Mouse (Mus musculus) limb, embryonic 15.5 days (tissue): ENCODE measurements around the gene Trpm5. TPM values are rescaled to one million over a fixed set of nuclear protein-coding genes. Genes with fewer than 3 reads are reported as not detected.

Source experiments
- ATAC-seq: fragments of 200-750 bp; cut with Nextera tagmentation; 2 replicates; pipeline ENCODE4 v1.8.0; 2017; ENCODE audit warnings: low read depth, moderate TSS enrichment; ENCODE audit not compliant: insufficient number of reproducible peaks, low FRiP score, low TSS enrichment
- H3K27ac ChIP-seq: fragments of 300-500 bp; sonication (generic); 2 replicates; pipeline ENCODE4 v1.5.1; 2015; ENCODE audit warnings: moderate library complexity, mild to moderate bottlenecking, inconsistent platforms
- H3K27me3 ChIP-seq: fragments of 300-500 bp; sonication (generic); 2 replicates; pipeline ENCODE4 v1.6.1; 2015; ENCODE audit warnings: inconsistent platforms
- H3K36me3 ChIP-seq: fragments of 300-500 bp; sonication (generic); 2 replicates; pipeline ENCODE4 v1.6.1; 2015; ENCODE audit warnings: inconsistent platforms
- H3K4me1 ChIP-seq: fragments of 300-500 bp; sonication (generic); 2 replicates; pipeline ENCODE4 v1.6.1; 2015; ENCODE audit warnings: inconsistent platforms
- H3K4me2 ChIP-seq: fragments of 300-500 bp; sonication (generic); 2 replicates; pipeline ENCODE4 v1.6.1; 2015; ENCODE audit warnings: mild to moderate bottlenecking, inconsistent platforms
- H3K4me3 ChIP-seq: fragments of 300-500 bp; sonication (generic); 2 replicates; pipeline ENCODE4 v1.5.1; 2015; ENCODE audit warnings: mild to moderate bottlenecking, inconsistent platforms
- H3K9ac ChIP-seq: fragments of 300-500 bp; sonication (generic); 2 replicates; pipeline ENCODE4 v1.6.1; 2015; ENCODE audit warnings: inconsistent platforms
- H3K9me3 ChIP-seq: fragments of 300-500 bp; sonication (generic); 2 replicates; pipeline ENCODE4 v1.6.1; 2016; ENCODE audit warnings: inconsistent platforms
- WGBS: fragments of 180-500 bp; shearing (Covaris S2); methylation state at CpG from one replicate; pipeline ENCODE4 v1.1.7; 2015; 5-methylcytosine and 5-hydroxymethylcytosine counted together
- polyA plus RNA-seq: library from polyadenylated mRNA; unstranded; fragments of >200 nt; fragmentation: Nextera tagmentation; extraction: Ambion mirVana; gene quantifications from 2 replicates; pipeline ENCODE4 v1.2.1, GENCODE M21; 2015

Gene Trpm5
- polyA plus RNA-seq, 1 experiment from 2014 or later, result 22.1 TPM

DNA sequence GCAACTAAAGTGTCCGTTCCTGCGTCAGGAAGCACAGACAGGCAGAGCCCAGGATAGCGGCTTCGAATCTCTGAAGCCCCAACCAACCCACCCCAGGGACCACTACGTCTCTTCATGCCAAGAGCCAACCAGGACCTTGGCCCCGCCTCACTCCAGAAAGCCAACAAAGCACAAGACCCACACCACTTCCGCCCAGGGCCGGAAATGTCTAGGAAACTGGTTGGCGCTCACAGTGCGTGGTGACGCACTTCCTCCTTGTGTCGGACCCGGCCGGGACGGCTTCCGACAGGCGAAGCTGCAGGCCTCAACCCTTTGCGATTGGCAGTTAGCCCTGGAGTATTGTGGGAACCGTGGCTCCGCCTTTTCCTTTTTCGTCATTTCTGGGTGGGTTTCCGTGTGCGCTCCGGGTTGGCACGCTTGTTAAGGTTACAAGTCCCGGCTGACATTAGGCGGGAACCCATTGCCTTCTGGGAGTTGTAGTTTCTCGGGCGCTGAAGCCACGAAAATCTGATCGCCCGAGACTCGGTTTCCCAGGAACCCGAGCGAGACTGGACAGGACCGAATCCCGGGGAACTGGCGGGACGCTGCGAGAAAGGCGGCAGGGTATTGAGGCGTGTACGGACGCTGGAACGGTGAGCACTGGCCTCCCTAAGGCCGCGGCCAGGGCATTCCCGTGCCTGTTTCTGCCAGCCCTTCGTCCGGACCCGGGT is 25.4 kb downstream of the Trpm5 start, which contains the start of gene Tssc4:
TSS of gene Tssc4 (plus strand) at position 368 of the 710 bp plus-strand sequence.
- Histone ChIP-seq H3K9me3 (no peaks in the 10 kb centered on the region), H3K27me3 (no peaks in the 10 kb centered on the region), H3K4me1 (peaks cover 34% of the 10 kb centered on the region), H3K36me3 (peaks cover 67% of the 10 kb centered on the region), H3K4me3 (peak within 1 kb of the TSS; percentile 71), H3K9ac (peak within 1 kb of the TSS; percentile 85), H3K4me2 (peak within 1 kb of the TSS; percentile 82), H3K27ac (peak within 1 kb of the TSS; percentile 96)
- peak; percentile 95 for ATAC-seq
- under 1% methylated on average over 51 of the region's 51 CpGs for WGBS

DNA sequence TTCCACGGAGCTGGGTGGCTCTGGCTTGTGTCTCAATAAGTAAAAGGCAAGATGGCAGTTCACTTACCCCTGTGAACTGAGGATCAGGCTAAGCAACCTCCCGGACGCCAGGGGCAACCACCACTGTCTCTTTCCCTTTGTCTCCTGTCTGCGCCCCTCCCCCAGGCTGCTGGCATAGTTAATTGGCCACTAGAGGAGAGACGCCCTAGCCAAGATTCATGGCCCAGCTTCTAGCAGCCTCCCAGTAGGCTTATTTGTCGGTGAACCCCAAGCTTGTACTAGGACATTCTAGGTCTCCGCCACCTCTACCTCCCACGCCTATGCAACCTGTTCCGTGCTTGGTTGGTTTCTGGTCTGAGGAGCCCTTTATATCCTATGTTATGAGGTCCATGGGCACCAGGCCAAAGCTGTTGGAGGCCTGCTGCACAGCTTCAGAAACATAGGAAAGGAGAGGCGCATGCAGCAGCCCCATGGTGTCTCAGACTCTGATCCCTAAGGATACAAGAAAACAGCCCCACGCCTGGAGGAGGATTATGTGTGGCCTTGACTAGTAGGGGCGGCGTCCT is 26.0 kb downstream of the Trpm5 start:
- 43% methylated on average over 13 of the region's 13 CpGs for WGBS
- Histone ChIP-seq H3K36me3 (peaks cover 67% of the 10 kb centered on the region), H3K4me1 (peaks cover 38% of the 10 kb centered on the region), H3K4me2 (peak overlapping the region; percentile 52), H3K9ac (peak overlapping the region; percentile 39; the same call in 1 of the 2 replicates), H3K9me3 (no peaks in the 10 kb centered on the region), H3K27me3 (no peaks in the 10 kb centered on the region), H3K27ac (peak overlapping the region; percentile 96), H3K4me3 (peak overlapping the region; percentile 71)
- peak; percentile 0; the same call in 1 of the 2 replicates for ATAC-seq

DNA sequence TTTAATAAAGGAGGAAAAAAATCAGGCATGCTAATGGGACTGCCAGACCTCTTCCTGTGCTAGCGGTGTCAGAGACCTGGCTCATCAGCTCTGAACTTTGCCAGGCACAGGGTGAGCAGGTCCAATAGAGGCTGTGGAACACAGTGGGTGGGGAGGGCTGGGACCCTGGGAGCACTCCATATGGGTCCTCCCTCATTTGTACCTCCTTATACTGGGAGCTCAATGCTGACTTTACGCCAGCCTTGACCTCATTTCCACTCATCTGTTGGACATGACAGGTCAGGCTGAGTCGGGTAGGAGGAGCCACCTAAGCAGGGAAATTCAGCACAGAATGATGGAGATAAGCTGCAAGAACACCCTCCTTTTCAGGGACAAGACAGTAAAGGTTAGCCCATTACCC is 26.5 kb downstream of the Trpm5 start:
- Histone ChIP-seq H3K9me3 (no peaks in the 10 kb centered on the region), H3K4me1 (peaks cover 38% of the 10 kb centered on the region), H3K36me3 (peaks cover 71% of the 10 kb centered on the region), H3K9ac (no peak overlapping the region), H3K4me2 (no peak overlapping the region; the same call in 1 of the 2 replicates), H3K27me3 (no peaks in the 10 kb centered on the region), H3K4me3 (no peak overlapping the region), H3K27ac (peak overlapping the region; percentile 96)
- WGBS, result 81% methylated on average over 3 of the region's 3 CpGs
- ATAC-seq, result no peak

DNA sequence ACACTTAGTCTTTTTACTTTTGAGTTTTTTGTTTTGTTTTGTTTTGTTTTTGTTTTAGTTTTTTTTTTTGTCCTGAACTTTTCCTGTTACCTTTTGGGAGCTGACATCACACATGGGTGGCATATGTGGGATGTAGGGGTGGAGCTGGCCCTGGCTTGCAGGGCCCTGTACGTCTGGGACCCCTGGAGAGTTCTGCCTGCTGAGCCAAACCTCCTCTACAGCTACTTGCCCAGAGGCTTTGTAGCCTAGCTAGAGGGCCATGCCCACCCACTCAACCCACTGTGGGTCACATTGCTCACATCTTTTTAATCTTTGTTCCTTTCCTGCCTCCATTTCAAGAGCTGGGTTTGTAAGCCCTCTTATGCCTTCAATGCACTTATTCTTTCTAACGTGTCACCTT is 27.0 kb downstream of the Trpm5 start:
- peaks cover 41% of the 10 kb centered on the region for H3K4me1 ChIP-seq
- H3K9ac ChIP-seq, result no peak overlapping the region
- H3K9me3 ChIP-seq, result no peaks in the 10 kb centered on the region
- ATAC-seq, result no peak
- H3K27ac ChIP-seq, result peak overlapping the region; percentile 96
- H3K4me3 ChIP-seq, result no peak overlapping the region
- H3K36me3 ChIP-seq, result peaks cover 75% of the 10 kb centered on the region
- H3K27me3 ChIP-seq, result no peaks in the 10 kb centered on the region
- WGBS, result 56% methylated on average over 2 of the region's 2 CpGs
- no peak overlapping the region for H3K4me2 ChIP-seq

DNA sequence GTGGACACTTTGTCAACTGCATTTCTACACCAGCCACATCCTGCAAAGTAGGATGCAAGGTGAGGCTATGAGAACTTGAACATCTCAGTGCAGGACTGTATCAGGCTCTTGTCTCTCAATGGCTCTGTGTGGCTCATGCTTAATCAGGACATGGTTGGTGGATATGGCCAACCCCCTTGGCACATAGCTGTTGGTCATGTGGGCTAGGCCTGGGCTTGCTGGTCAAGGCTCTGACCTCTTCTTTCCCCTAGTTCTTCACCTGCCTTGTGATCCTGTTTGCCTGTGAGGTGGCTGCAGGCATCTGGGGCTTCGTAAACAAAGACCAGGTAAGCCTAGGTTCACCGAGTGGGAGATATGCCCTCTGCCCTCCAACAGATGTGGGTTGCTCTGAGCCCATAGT is 28.8 kb downstream of the Trpm5 start:
- H3K36me3 ChIP-seq, result peaks cover 74% of the 10 kb centered on the region

DNA sequence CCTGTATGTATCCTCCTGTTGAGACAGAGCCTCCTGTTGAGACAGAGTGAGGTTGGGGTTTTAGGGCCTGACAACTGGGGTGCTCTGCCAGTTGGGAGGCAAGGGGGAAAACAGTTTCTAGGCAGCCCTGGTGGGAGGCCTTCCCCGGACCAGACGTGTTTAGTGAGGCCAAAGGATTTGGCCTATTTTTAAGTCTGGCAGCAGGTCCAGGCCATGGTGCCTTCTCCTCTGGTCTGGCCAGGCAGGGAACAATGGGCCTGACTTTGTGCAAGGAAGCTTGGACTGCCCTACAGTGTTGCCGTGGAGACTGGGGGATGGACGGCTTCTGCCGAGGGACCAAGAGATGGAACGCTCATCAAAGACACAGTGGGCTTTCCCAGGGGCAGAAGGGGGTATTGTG is 30.2 kb downstream of the Trpm5 start:
- ATAC-seq, result no peak
- peaks cover 74% of the 10 kb centered on the region for H3K36me3 ChIP-seq
- no peaks in the 10 kb centered on the region for H3K27me3 ChIP-seq
- no peak overlapping the region for H3K9ac ChIP-seq
- no peak overlapping the region for H3K4me3 ChIP-seq
- H3K4me2 ChIP-seq, result no peak overlapping the region
- no peaks in the 10 kb centered on the region for H3K9me3 ChIP-seq
- WGBS, result 87% methylated on average over 6 of the region's 6 CpGs
- peak overlapping the region; percentile 17; the same call in 1 of the 2 replicates for H3K27ac ChIP-seq
- peaks cover 45% of the 10 kb centered on the region for H3K4me1 ChIP-seq

More for the DNA sequence above, 28.8 kb downstream of the Trpm5 start:
- Histone ChIP-seq H3K4me3 (no peak overlapping the region), H3K9ac (no peak overlapping the region), H3K9me3 (no peaks in the 10 kb centered on the region), H3K27me3 (no peaks in the 10 kb centered on the region), H3K4me2 (no peak overlapping the region), H3K27ac (no peak overlapping the region), H3K4me1 (peaks cover 40% of the 10 kb centered on the region)
- WGBS, result 93% methylated on average over 2 of the region's 2 CpGs
- ATAC-seq, result no peak

DNA sequence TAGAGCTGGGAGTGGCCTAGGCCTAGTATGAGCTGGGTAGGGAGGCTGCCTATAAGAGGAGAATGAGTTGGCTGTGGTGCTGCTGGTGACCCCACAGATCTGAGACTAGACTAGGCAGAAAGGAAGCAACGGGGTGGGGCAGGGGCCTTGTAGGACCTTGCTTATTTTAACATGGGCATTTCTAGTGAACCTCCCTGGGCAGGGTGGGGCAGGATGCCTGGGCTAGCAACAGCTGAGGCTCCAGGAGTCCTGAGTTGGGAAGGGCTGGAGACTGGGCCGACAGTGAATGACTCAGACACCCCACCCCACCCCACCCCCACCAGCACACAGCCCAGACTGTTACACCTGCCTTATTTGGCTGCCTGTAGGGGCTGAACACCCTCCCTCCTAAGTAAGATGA is 31.7 kb downstream of the Trpm5 start:
- no peak overlapping the region for H3K4me3 ChIP-seq
- H3K27ac ChIP-seq, result no peak overlapping the region; the same call in 1 of the 2 replicates
- H3K4me1 ChIP-seq, result peaks cover 50% of the 10 kb centered on the region
- WGBS, result 51% methylated on average over 2 of the region's 2 CpGs
- no peak overlapping the region for H3K9ac ChIP-seq
- no peaks in the 10 kb centered on the region for H3K9me3 ChIP-seq
- ATAC-seq, result 0 out of 2 replicates have a peak, but pooled peaks have one; percentile 17
- no peaks in the 10 kb centered on the region for H3K27me3 ChIP-seq
- peaks cover 75% of the 10 kb centered on the region for H3K36me3 ChIP-seq
- H3K4me2 ChIP-seq, result no peak overlapping the region

DNA sequence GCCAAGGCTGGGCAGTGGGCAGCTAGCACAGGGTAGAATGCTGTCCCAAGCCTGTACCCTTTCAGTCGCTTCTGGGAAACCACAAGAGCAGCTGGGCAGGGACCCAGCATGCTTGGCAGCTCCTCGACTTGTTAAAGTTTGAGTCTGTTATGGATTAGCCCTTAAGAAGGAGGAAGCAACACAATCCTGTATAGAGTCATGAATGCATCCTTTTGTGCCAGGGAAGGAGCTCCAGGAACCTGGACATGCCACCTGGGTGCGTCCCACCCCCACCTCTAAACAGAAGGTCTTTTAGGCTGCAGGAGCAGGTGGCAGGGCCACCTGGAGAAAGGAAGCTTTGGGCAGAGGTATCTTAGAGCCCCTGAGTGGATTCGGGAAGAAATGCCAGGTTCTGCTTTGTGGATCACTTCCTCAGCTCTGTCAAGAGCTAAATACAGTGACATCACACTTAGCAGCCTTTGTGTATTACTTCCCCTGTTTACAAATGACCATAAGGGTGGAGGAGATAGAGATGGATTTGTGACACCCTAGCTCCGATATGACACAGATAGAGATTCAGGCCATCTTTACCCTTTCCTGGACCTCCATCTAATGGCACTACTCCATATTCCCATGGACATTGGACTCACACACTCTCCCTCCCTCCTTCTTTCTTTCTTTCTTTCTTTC is 35.1 kb downstream of the Trpm5 start:
- Histone ChIP-seq H3K27me3 (no peaks in the 10 kb centered on the region), H3K36me3 (peaks cover 57% of the 10 kb centered on the region), H3K9me3 (no peaks in the 10 kb centered on the region), H3K4me2 (0 out of 2 replicates have a peak overlapping the region, but pooled peaks have one; percentile 20), H3K4me3 (no peak overlapping the region), H3K4me1 (peaks cover 80% of the 10 kb centered on the region), H3K9ac (no peak overlapping the region), H3K27ac (peak overlapping the region; percentile 82)
- 44% methylated on average over 5 of the region's 5 CpGs for WGBS
- no peak for ATAC-seq

DNA sequence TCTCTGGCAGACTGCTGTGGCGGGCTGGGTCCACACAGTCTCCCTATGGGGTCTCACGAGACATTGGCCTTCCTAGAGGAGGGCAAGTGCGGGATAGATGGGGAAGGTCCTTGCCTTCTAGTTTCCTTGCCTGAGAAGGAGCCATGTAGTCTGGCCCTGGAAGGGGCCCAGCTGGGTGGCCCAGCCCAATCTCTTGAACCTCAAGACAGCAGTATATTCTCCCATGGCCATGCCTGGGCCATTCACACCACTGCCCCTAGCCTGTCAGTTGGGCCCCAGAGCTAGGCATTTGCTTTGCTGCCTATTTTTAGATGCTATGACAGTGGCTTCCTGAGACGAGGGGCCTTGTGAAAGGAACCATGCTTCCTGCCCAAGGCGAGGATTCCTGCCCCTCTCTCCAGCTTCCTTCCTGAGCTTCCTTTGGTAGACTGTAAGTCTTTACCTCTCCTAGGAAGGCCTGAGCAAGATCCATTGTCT is 36.2 kb downstream of the Trpm5 start:
- peaks cover 47% of the 10 kb centered on the region for H3K36me3 ChIP-seq
- 66% methylated on average over 5 of the region's 5 CpGs for WGBS
- no peaks in the 10 kb centered on the region for H3K27me3 ChIP-seq
- no peak overlapping the region for H3K9ac ChIP-seq
- H3K27ac ChIP-seq, result peak overlapping the region; percentile 82
- no peaks in the 10 kb centered on the region for H3K9me3 ChIP-seq
- H3K4me1 ChIP-seq, result peaks cover 81% of the 10 kb centered on the region
- ATAC-seq, result no peak
- H3K4me3 ChIP-seq, result no peak overlapping the region
- peak overlapping the region; percentile 20; the same call in 1 of the 2 replicates for H3K4me2 ChIP-seq

DNA sequence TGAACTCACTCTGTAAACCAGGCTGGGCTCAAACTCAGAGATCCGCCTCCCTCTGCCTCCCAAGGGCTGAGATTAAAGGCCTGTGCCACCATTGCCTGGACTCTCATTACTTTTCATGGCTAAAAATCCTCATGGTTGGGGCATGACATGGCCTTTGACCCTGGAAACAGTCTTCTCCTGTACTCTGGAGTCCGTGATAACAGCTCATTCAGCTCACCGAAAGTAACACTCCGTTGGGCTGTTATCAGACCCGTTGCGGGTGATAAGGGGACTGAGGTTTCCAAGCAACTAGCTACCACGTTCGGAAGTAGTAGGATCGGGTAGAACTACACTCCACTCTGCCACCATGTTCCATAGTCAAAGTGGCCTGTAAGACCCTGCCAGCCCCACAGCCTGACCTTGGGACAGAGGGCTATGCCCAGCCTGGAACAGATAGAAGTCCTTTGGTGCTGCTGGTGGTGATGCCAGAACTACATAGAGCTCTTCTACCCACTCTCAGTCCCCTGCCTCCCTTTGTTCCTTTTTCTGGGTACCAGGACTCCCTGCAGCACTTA is 36.7 kb downstream of the Trpm5 start:
- 80% methylated on average over 9 of the region's 9 CpGs for WGBS
- ATAC-seq, result no peak
- Histone ChIP-seq H3K4me1 (peaks cover 81% of the 10 kb centered on the region), H3K27ac (peak overlapping the region; percentile 82), H3K4me2 (peak overlapping the region; percentile 20; the same call in 1 of the 2 replicates), H3K36me3 (peaks cover 42% of the 10 kb centered on the region), H3K9me3 (no peaks in the 10 kb centered on the region), H3K4me3 (no peak overlapping the region), H3K27me3 (no peaks in the 10 kb centered on the region), H3K9ac (no peak overlapping the region)

DNA sequence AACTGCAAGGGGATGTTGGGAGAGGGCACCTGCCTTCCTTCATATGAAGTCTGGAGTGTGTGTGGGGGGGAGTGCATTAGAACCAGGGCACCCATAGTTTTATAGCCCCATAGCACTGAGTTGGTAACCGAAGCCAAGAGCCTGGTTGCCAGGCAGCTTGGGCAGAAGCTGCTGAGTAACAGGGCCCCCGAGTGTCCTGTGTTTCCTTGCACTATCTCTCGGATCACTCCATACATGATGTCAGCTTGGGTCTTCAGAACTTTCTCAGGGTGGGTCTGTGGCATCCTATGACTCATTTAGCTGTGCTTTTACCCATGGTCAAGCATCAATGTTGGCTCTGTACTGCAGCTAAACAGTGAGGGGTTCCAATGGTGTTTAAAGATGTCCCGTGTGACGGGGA is 37.4 kb downstream of the Trpm5 start:
- ATAC-seq, result no peak
- peak overlapping the region; percentile 82; the same call in 1 of the 2 replicates for H3K27ac ChIP-seq
- no peak overlapping the region for H3K4me3 ChIP-seq
- 80% methylated on average over 5 of the region's 5 CpGs for WGBS
- H3K36me3 ChIP-seq, result peaks cover 34% of the 10 kb centered on the region
- 0 out of 2 replicates have a peak overlapping the region, but pooled peaks have one; percentile 12 for H3K4me2 ChIP-seq
- no peaks in the 10 kb centered on the region for H3K9me3 ChIP-seq
- H3K9ac ChIP-seq, result no peak overlapping the region
- H3K27me3 ChIP-seq, result no peaks in the 10 kb centered on the region
- H3K4me1 ChIP-seq, result peaks cover 81% of the 10 kb centered on the region
